Mouse (Mus musculus) T-helper 17 cell (primary cell): ENCODE data around the gene Gm20388.

Experiments used
- in situ Hi-C, 2 experiments: fragments of 300-600 bp; cut with MboI, MseI; formaldehyde crosslinking; loops; 1 replicate in 1 of 2; 2 replicates in 1 of 2; pipeline ENCODE4 v1.15.1; 2025; ENCODE audit warnings: high pct_unique_total_duplicates in 2 of 2

Gm20388 gene

GRCm38 (mm10) chr8:121932668-121933520 lies 2022.3 kb downstream of the Gm20388 start:
- in situ Hi-C loops = no loop called here

DNA sequence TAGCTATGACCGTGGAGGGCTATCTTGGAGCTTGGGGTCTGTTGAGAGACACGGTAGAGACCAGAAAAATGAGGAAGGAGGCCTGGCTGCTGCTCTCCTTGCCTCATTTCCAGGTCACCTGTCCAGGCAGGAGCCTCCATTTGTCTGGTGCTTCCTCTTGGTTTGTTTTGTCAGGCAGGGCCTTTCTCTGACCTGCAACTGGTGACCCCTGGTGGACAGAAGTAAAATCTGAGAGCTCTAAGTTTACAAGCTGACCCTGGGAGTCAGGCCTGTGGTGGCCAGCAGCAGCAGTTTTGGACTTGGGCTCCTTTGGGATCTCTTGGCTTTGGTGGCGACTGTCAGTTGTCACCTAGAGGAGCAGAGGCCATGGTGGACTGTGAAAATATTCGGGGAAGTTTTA lies 2023.9 kb downstream of the Gm20388 start:
- in situ Hi-C loops = no loop called here

GRCm38 (mm10) chr8:121934923-121935322 lies 2024.3 kb downstream of the Gm20388 start:
- in situ Hi-C loops = no loop called here

DNA sequence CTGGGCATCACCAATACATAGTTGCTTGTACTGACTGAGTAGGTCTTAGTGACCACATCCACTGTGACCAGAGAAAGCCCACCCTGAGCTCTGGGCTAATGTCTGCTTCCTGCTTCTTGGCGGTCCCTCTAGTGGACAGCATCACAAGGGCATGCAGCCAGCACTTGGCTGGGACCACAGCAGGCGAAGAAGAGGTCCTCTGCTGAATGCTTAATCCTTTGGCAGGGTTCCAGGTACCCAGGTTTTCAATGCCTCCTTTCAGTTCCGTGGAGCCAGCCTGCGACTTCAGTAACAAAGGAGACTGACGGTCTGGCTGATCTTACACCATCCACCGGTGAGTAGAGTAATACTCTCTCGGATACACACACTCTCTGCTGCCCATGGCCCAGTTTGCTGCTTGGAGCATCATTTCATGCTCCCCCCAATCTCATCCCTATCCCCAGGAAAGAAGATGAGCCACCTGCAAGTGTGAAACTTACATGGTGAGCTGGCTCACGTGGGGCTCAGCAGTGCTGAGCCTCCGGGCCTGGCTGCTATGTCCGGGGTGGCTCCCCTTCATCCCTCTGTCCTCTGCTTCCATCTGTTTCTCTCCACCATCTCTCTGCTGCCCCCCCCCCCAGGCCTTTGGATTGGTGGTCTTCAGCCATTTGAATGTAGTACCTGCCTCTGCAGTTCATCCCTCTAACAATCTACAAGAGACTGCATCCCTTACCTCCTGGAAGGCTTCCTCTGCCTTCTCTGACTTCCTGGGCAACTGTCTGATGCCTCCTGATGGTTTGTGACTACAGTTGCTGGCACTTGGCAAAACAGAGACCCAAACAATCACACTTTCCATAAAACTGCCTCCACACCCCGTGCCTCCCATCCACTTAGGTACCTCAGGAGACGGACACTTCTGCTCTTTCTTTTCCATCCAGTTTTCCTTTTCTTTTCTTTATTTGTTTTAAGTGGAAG lies 2025.0 kb downstream of the Gm20388 start:
- in situ Hi-C loops = no loop called here

DNA sequence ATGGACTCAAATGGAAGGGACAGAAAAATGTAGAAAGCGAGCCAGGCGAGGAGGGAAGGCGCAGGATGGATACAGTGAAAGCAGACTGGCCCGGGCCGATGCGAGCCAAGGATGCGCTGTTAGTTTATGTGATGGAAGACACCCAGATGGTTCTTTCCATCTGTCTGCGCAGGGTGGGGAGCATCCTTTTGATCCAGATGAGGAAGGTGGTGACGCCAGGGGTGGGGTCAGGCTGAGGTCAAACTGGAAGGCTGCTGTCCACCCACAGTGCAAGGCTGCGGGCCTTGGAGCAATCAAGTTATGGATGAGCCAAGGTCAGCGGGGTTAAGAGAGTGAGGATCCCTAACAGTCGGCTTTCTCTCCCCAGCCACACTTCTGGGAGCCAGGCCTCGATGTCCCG lies 2025.8 kb downstream of the Gm20388 start:
- in situ Hi-C loops = no loop called here

- in situ Hi-C loops = no loop called here
These were observed 2028.1 kb downstream of the Gm20388 start for GRCm38 (mm10) chr8:121938732-121939131.

DNA sequence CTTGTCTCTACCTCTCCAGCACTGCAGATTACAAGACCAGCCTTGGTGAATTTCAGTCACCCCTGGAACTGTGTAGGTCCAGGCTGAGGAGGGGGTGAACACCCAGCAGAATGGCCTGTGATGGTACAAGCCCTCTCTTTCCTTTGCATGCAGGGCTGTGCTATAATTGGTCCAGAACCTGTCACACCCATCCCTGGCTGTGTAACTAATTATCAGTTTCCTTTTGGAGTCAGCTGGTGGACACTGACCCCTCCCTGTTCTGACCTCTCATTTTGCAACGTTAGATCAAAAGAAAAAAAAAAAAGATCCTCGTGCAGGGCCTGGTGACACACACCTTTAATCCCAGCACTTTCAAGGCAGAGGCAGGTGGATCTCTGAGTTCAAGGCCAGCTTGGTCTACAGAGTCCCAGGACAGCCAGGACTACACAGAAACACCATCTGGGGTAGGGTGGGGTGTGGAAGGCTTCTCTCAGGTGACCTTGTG lies 2032.5 kb downstream of the Gm20388 start:
- in situ Hi-C loops = no loop called here

DNA sequence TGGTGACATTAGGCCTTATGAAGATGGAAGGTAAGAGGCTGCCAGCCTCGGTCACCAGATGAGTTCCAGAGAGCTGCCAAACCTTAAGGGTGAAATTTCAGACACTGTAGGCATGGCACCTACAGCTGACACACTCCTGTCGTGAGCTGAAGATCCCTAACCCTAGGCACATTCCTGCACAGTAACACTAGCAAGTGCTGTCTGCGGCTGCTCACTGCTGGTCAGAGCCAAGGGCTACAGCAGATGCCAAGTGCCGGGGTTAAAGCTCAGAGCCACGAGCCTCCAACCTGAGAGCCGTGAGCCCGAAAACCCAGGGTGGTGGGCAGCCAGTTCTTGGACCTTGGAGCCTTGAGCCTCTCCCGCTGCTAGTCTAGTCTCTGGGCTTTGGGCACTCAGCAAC lies 2033.1 kb downstream of the Gm20388 start:
- in situ Hi-C loops = no loop called here

- in situ Hi-C loops = loop anchor here in 1 of 2 experiments (5.0 kb wide), 1 partner anchor 43 kb away; no protein-coding TSS in a partner anchor
These were observed 2034.2 kb downstream of the Gm20388 start, which contains the start of gene Car5a for GRCm38 (mm10) chr8:121944831-121945230. TSS of gene Car5a (minus strand) at chr8:121944904.

DNA sequence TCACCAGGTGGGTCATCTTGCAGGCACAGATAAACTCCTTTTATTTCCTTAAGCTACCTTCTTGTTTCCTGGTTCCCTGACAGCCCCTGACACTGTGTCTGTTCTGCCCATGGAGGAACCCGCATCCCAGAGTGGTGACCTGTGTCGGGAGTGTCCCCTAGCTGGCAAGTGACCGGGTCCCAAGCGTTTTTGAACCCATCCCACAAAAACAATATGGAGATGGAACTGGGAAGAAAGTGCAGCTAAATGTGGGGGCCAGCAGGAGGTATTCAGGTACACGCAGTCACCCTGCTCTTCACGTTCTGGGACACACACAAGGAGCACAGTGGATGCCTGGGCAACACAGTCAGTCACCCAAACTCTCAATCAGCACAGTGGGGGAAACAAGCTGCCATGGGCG lies 2035.7 kb downstream of the Gm20388 start:
- in situ Hi-C loops = loop anchor here in 1 of 2 experiments (5.0 kb wide), 1 partner anchor 44 kb away; no protein-coding TSS in a partner anchor

GRCm38 (mm10) chr8:121947047-121947752 lies 2036.6 kb downstream of the Gm20388 start:
- in situ Hi-C loops = loop anchor here in 1 of 2 experiments (5.0 kb wide), 1 partner anchor 45 kb away; no protein-coding TSS in a partner anchor

DNA sequence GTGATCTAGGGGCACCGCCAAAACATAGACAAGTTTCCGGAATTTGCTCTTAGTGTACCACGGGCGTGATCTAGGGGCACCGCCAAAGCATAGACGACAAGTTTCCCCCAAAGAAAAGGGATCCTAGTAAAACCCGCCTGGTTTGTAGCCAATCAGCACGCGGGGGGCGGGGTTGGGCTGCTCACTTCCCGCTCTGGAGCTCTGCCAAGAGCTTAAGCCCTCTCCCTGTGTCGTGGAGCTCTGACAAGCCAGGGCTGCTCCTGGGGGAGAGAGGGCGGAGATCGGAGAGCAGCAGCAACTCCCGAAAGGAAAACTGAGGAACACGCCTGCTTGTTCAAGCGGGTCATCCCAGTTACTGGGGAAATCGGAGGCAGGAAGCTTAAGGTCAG lies 2037.1 kb downstream of the Gm20388 start:
- in situ Hi-C loops = loop anchor here in 1 of 2 experiments (5.0 kb wide), 1 partner anchor 45 kb away; no protein-coding TSS in a partner anchor

- in situ Hi-C loops = loop anchor here in 1 of 2 experiments (5.0 kb wide), 1 partner anchor 46 kb away; no protein-coding TSS in a partner anchor
These were observed 2037.9 kb downstream of the Gm20388 start for GRCm38 (mm10) chr8:121948321-121949145.

DNA sequence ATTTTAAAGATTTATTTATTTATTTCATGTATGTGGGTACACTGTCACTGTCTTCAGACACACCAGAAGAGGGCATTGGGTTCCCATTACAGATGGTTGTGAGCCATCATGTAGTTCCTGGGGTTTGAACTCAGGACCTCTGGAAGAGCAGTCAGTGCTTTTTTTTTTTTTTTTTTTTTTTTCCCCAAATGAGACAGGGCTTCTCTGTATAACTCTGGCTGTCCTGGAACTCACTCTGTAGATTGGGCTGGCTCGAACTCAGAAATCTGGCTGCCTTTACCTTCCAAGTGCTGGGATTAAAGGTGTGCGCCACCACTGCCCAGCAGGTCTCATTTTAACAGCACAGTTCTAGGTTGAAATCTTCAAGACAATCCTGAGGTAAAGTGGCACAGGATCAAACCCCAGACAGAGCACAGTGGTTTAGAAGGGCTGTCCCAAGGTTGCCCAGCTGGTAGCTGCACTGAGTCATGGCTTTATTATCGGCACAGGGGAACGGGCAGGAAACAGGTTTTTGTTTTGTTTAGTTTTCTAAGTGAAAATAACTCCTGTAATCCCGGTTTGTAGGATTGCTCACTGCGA lies 2038.7 kb downstream of the Gm20388 start, which contains the start of gene Banp:
Banp (plus strand) TSS at position 529 of the 579 bp plus-strand sequence.
- in situ Hi-C loops = loop anchor here in 1 of 2 experiments (5.0 kb wide), 1 partner anchor 47 kb away; no protein-coding TSS in a partner anchor

GRCm38 (mm10) chr8:121949941-121950748 lies 2039.5 kb downstream of the Gm20388 start:
- in situ Hi-C loops = loop anchor here in 1 of 2 experiments (5.0 kb wide), 1 partner anchor 48 kb away; no protein-coding TSS in a partner anchor

- in situ Hi-C loops = no loop called here
These were observed 2040.4 kb downstream of the Gm20388 start for GRCm38 (mm10) chr8:121950749-121951655.

- in situ Hi-C loops = no loop called here
These were observed 2041.0 kb downstream of the Gm20388 start for GRCm38 (mm10) chr8:121951656-121952009.

DNA sequence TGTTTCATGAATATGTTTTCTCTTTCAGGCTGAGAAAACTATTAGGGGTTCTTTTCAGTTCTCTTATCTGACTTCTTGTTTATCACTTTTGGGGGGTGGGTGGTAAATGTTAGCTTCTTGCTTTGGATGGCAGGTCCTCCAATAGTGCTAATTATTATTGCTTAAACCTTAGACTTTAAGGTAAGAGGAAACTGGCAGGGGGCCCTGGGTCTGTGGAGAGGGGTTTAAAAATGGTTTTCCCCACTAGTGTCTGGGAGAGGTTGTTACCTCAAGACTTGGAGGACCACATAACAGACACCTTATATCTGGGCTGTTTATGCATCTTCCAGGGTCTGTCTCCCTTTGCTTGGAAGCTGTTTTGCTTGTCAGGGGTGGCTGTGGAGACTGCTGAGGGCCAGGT lies 2041.5 kb downstream of the Gm20388 start:
- in situ Hi-C loops = no loop called here
